Mouse (Mus musculus): Measurements from ENCODE around the gene Vmn1r25. TPM values are rescaled to one million over a fixed set of nuclear protein-coding genes. Genes with fewer than 3 reads are reported as not detected.
"Not testable (repeated sequence)": the region's sequence is repeated elsewhere in the genome, so short reads cannot be mapped to it uniquely, and the experiment has no call there.

The Vmn1r25 gene
- not detected in 2 replicates for polyA plus RNA-seq (2012; rRNA removed)

DNA sequence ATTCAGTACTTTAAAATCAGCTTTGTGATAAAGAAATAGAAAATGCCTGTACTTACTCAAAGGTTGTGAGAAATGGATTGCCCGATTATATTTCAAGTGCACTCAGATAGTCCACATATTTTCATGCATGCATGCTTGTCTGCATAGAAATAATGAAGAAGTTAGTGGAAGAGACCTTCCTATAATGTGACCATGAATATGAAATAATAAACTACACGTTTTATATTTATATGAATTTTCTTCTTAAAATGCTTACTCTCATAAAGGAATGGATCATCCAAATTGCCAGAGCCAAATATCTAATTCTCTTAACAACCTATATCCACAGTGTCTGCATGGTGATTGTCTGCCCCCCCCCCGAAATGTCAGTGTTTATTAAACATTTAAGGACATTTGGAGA is at the start of gene Vmn1r25:
Gene Vmn1r25 (minus strand): TSS at position 101 of the 400 bp plus-strand sequence.
- no peak for DNase-seq (ENCODE audit: low spot score)

DNA sequence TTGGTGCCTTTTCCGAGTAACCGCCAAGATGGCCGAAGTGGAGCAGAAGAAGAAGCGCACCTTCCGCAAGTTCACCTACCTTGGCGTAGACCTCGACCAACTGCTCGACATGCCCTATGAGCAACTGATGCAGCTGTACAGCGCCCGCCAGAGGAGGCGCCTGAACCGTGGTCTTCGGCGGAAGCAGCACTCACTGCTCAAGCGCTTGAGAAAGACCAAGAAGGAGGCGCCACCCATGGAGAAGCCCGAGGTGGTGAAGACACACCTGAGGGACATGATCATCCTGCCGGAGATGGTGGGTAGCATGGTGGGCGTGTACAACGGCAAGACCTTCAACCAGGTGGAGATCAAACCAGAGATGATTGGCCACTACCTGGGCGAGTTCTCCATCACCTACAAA is 36.9 kb upstream of the Vmn1r25 start:
- DNase-seq (ENCODE audit: low spot score) = not testable (repeated sequence)

DNA sequence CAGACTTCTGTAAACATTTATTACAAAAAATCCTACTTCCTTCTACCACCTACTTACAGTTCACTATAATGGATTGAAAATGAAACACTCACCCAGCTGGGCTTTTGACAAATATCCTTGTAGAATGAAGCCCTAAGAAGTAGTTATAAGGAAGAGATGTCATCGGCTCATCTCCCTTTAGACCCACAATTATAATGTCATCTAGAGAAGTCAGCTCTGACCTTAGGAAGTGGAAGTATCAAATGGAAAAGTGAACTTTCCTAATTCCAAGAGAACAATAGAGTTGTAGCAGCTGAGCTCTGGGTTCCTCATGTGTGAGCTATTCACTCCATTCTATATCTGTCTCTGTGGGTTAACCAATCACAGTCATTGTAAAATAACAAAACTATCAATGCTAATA is 34.4 kb upstream of the Vmn1r25 start, which contains the start of gene Vmn1r26:
Gene Vmn1r26 (minus strand): TSS at position 101 of the 400 bp plus-strand sequence.
- DNase-seq (ENCODE audit: low spot score) = no peak

DNA sequence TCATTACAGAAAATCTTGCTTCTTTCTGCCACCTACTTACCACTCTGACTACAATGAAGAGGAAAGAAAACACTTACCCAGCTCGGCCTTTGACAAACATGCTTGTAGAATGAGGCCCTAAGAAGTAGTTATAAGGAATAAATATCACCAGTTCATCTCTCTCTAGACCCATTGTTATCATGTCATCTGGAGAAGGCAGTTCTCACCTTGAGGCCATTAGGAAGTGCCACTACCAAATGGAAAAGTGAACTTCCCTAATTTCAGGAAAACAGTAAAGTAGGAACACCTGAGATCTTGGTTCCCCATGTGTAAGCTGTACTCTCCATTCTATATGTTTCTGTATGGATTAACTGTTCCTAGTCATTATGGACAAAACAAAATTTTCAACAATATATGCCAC is 19.2 kb downstream of the Vmn1r25 start, which contains the start of gene Vmn1r24:
Gene Vmn1r24 (minus strand): TSS at position 101 of the 400 bp plus-strand sequence.
- not testable (repeated sequence) for DNase-seq (ENCODE audit: low spot score)

Other genes starting within 250 kb of the Vmn1r25 start
- 25.2 and 28.7 TPM in 2 replicates for gene Vopp1, start 155.7 kb downstream of the Vmn1r25 start, polyA plus RNA-seq (2012; rRNA removed)
- not detected in 2 replicates for gene Vmn1r21, start 130.5 kb downstream of the Vmn1r25 start, polyA plus RNA-seq (2012; rRNA removed)
- gene Vmn1r22, start 72.8 kb downstream of the Vmn1r25 start, polyA plus RNA-seq (2012; rRNA removed) = not detected in 2 replicates
- gene Vmn1r23, start 54.0 kb downstream of the Vmn1r25 start, polyA plus RNA-seq (2012; rRNA removed) = not detected in 2 replicates
- gene Vmn1r24, start 19.3 kb downstream of the Vmn1r25 start, polyA plus RNA-seq (2012; rRNA removed) = not detected in 2 replicates
- gene Vmn1r26, start 34.3 kb upstream of the Vmn1r25 start, polyA plus RNA-seq (2012; rRNA removed) = not detected in 2 replicates
- gene Vmn1r27, start 238.0 kb upstream of the Vmn1r25 start, polyA plus RNA-seq (2012; rRNA removed) = not detected in 2 replicates